Mouse (Mus musculus) forebrain, embryonic 11.5 days (tissue): ENCODE results near the gene Icam5. TPM values are rescaled to one million over a fixed set of nuclear protein-coding genes. Genes with fewer than 3 reads are reported as not detected.
"Not testable (repeated sequence)": the region's sequence is repeated elsewhere in the genome, so short reads cannot be mapped to it uniquely, and the experiment has no call there.

Source experiments
- ATAC-seq: fragments of 200-750 bp; cut with Nextera tagmentation; replicated peaks from 2 replicates; pipeline ENCODE4 v1.8.0; 2017; ENCODE audit warnings: moderate TSS enrichment; ENCODE audit not compliant: low FRiP score
- DNase-seq: peaks from one replicate; pipeline ENCODE4 v3.0.0-alpha.2; 2017; ENCODE audit warnings: low spot score
- H3K27ac ChIP-seq: fragments of 300-500 bp; sonication (generic); 2 replicates; pipeline ENCODE4 v1.5.1; 2014; ENCODE audit warnings: low read depth, low read length
- H3K27me3 ChIP-seq: fragments of 300-500 bp; sonication (generic); 2 replicates; pipeline ENCODE4 v1.6.1; 2014; ENCODE audit warnings: mild to moderate bottlenecking, low read length, mixed read lengths; ENCODE audit not compliant: control insufficient read depth, insufficient read depth
- H3K36me3 ChIP-seq: fragments of 300-500 bp; sonication (generic); 2 replicates; pipeline ENCODE4 v1.6.1; 2014; ENCODE audit warnings: mild to moderate bottlenecking, low read length, moderate library complexity, mixed read lengths; ENCODE audit not compliant: control insufficient read depth, insufficient read depth
- H3K4me1 ChIP-seq: fragments of 300-500 bp; sonication (generic); replicated peaks from 2 replicates; pipeline ENCODE4 v1.6.1; 2014; ENCODE audit warnings: low read length, mixed read lengths; ENCODE audit not compliant: control insufficient read depth, insufficient read depth
- H3K4me2 ChIP-seq: fragments of 300-500 bp; sonication (generic); 2 replicates; pipeline ENCODE4 v1.6.1; 2014; ENCODE audit warnings: low read depth, mild to moderate bottlenecking, low read length, moderate library complexity, mixed read lengths; ENCODE audit not compliant: severe bottlenecking
- H3K4me3 ChIP-seq: fragments of 300-500 bp; sonication (generic); 2 replicates; pipeline ENCODE4 v1.5.1; 2014; ENCODE audit warnings: low read depth, low read length
- H3K9ac ChIP-seq: fragments of 300-500 bp; sonication (generic); 2 replicates; pipeline ENCODE4 v1.6.1; 2014; ENCODE audit warnings: low read length
- H3K9me3 ChIP-seq: fragments of 300-500 bp; sonication (generic); 2 replicates; pipeline ENCODE4 v1.6.1; 2016; ENCODE audit warnings: low read length, mixed read lengths; ENCODE audit not compliant: control insufficient read depth
- WGBS: fragments of 180-500 bp; shearing (Covaris S2); extraction: QIAGEN DNeasy Blood & Tissue Kit; methylation state at CpG from one replicate; pipeline ENCODE4 v1.1.7; 2014; 5-methylcytosine and 5-hydroxymethylcytosine counted together
- polyA plus RNA-seq: library from polyadenylated mRNA; unstranded; fragments of >200 nt; fragmentation: Nextera tagmentation; extraction: Ambion mirVana; gene quantifications from 2 replicates; pipeline ENCODE4 v1.2.1, GENCODE M21; 2014

Icam5 gene
- polyA plus RNA-seq, 1 experiment from 2014 or later: not detected

GRCm38 (mm10) chr9:21008007-21008406 is 23.9 kb upstream of the Icam5 start:
- no peaks in the 10 kb centered on the region for H3K4me1 ChIP-seq
- no peaks in the 10 kb centered on the region for H3K9me3 ChIP-seq
- H3K4me3 ChIP-seq: no peak overlapping the region
- no peak overlapping the region for H3K4me2 ChIP-seq
- no peak overlapping the region for H3K27ac ChIP-seq
- ATAC-seq (no peak), DNase-seq (no peak)
- H3K9ac ChIP-seq: no peak overlapping the region
- 86% methylated on average over 7 of the region's 7 CpGs for WGBS
- no peaks in the 10 kb centered on the region for H3K27me3 ChIP-seq
- no peaks in the 10 kb centered on the region; the same call in 1 of the 2 replicates for H3K36me3 ChIP-seq

- Histone ChIP-seq H3K27me3 (peaks cover 9% of the 10 kb centered on the region), H3K27ac (no peak overlapping the region), H3K4me1 (0 out of 2 replicates have a peak, but pooled peaks cover 3% of the 10 kb centered on the region), H3K4me3 (no peak overlapping the region), H3K9me3 (no peaks in the 10 kb centered on the region), H3K9ac (no peak overlapping the region), H3K4me2 (no peak overlapping the region), H3K36me3 (no peaks in the 10 kb centered on the region; the same call in 1 of the 2 replicates)
- 76% methylated on average over 2 of the region's 2 CpGs for WGBS
- DNase-seq (no peak), ATAC-seq (no peak)
Observed at GRCm38 (mm10) chr9:21010362-21010761, 21.5 kb upstream of the Icam5 start.

- not testable (repeated sequence) for H3K27ac ChIP-seq, H3K9me3 ChIP-seq, H3K4me2 ChIP-seq, H3K36me3 ChIP-seq, H3K9ac ChIP-seq, H3K4me3 ChIP-seq, DNase-seq, ATAC-seq, H3K4me1 ChIP-seq
- H3K27me3 ChIP-seq: peaks cover 16% of the 10 kb centered on the region
- WGBS: 77% methylated on average over 9 of the region's 9 CpGs
Observed at GRCm38 (mm10) chr9:21010939-21011541, 20.8 kb upstream of the Icam5 start.

- DNase-seq (no peak), ATAC-seq (no peak)
- Histone ChIP-seq H3K4me3 (no peak overlapping the region), H3K27ac (no peak overlapping the region), H3K4me2 (no peak overlapping the region), H3K9me3 (no peaks in the 10 kb centered on the region), H3K9ac (no peak overlapping the region), H3K27me3 (peaks cover 25% of the 10 kb centered on the region), H3K4me1 (peaks cover 9% of the 10 kb centered on the region; the same call in 1 of the 2 replicates), H3K36me3 (no peaks in the 10 kb centered on the region; the same call in 1 of the 2 replicates)
- 78% methylated on average over 5 of the region's 5 CpGs for WGBS
Observed at GRCm38 (mm10) chr9:21011846-21012312, 20.0 kb upstream of the Icam5 start.

- H3K27ac ChIP-seq: no peak overlapping the region
Observed at GRCm38 (mm10) chr9:21012368-21012767, 19.5 kb upstream of the Icam5 start.

GRCm38 (mm10) chr9:21014691-21015570 is 16.9 kb upstream of the Icam5 start:
- Histone ChIP-seq H3K4me2 (0 out of 2 replicates have a peak overlapping the region, but pooled peaks have one; percentile 32), H3K27me3 (peaks cover 36% of the 10 kb centered on the region), H3K27ac (no peak overlapping the region), H3K4me1 (peaks cover 9% of the 10 kb centered on the region; the same call in 1 of the 2 replicates), H3K9me3 (no peaks in the 10 kb centered on the region), H3K4me3 (peak overlapping the region; percentile 18; the same call in 1 of the 2 replicates), H3K9ac (no peak overlapping the region), H3K36me3 (no peaks in the 10 kb centered on the region)
- ATAC-seq (no peak), DNase-seq (no peak)
- 4% methylated on average over 28 of the region's 29 CpGs for WGBS

More at GRCm38 (mm10) chr9:21012368-21012767, 19.5 kb upstream of the Icam5 start:
- Histone ChIP-seq H3K4me2 (no peak overlapping the region), H3K9me3 (no peaks in the 10 kb centered on the region), H3K36me3 (no peaks in the 10 kb centered on the region; the same call in 1 of the 2 replicates), H3K27me3 (peaks cover 28% of the 10 kb centered on the region), H3K4me1 (peaks cover 9% of the 10 kb centered on the region; the same call in 1 of the 2 replicates), H3K4me3 (no peak overlapping the region), H3K9ac (no peak overlapping the region)
- ATAC-seq (no peak), DNase-seq (no peak)
- 50% methylated on average over 1 of the region's 1 CpGs for WGBS

GRCm38 (mm10) chr9:21015571-21016130 is 16.2 kb upstream of the Icam5 start, which contains the start of gene Icam1:
Gene Icam1 (plus strand): TSS chr9:21015985.
- peaks cover 36% of the 10 kb centered on the region for H3K27me3 ChIP-seq
- DNase-seq: no peak
- H3K9ac ChIP-seq: no peak within 1 kb of the TSS; the same call in 1 of the 2 replicates
- peaks cover 9% of the 10 kb centered on the region; the same call in 1 of the 2 replicates for H3K4me1 ChIP-seq
- WGBS: under 1% methylated on average over 30 of the region's 30 CpGs
- H3K36me3 ChIP-seq: no peaks in the 10 kb centered on the region
- peak within 1 kb of the TSS; percentile 32 for H3K4me2 ChIP-seq
- ATAC-seq: no peak
- H3K9me3 ChIP-seq: no peaks in the 10 kb centered on the region
- peak within 1 kb of the TSS; percentile 18 for H3K4me3 ChIP-seq
- H3K27ac ChIP-seq: no peak within 1 kb of the TSS
